Mouse (Mus musculus) embryonic stem cell, embryonic (primary cell): ENCODE measurements around the gene Bad.

ENCODE experiments used
- CTCF ChIA-PET, 4 experiments: fragments of 300-600 bp in 2 of 4; fragments of 350-600 bp in 2 of 4; sonication (Branson Sonifier 250); formaldehyde crosslinking; loops; one replicate each; lab custom pipeline; 2022; ENCODE audit warnings: inconsistent platforms in 2 of 4; lab: Charles Lee
- POLR2A ChIA-PET, 4 experiments: fragments of 300-600 bp in 2 of 4; fragments of 350-600 bp in 2 of 4; sonication (Branson Sonifier 250); formaldehyde crosslinking; loops; one replicate each; lab custom pipeline; 2022; ENCODE audit warnings: antibody characterized with exemption in 4 of 4, inconsistent platforms in 1 of 4; lab: Charles Lee

The Bad gene

DNA sequence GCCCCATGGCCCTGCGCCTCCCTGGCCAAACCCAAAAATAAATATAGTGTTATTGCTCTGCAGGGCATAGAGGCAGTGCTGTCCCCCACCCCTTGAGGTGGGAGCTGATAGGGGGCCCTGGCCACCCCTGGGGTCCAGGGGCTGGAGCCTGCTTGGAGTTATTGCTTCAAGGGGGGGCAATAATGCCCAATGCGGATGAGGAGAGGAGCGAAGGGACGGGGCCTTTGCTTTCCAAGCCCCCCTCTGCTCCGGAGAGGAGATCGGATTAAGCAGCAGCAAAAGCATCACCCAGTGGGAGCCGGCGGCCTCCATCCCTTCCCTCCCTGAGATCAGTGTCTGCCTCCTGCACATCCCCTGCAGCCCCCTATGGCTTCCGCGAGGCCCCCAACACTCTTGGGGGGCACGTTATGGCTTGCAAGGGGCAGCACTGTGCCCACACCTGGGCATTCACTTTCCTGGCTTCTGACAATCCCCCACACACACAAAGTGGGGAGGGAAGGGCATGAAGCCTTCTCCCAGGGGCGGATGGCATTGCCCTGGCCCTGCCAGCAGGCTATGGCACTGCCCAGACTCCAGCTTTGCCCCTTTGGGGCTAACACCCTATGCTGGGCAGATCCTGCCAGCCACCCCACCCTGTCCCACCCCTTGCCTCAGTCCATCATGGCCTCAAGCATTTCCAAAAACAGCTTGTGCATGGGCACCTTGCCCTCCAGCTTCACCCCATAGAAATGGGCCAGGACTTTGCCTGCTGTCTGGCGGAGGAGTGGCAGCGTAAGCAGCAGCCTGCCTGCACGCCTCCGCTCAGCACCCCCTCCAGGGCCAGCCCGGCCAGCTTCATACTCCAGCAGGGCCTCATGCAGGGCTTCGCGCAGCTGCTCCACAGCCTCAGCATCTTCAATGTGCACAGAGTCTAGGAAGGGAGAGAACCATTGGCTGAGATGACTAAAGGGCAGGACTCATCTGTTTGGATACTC is 30.3 kb upstream of the Bad start:
- ChIA-PET CTCF (interaction anchor here in 1 of 4 experiments (2.3 kb wide), 1 partner anchor 68 kb away, joined by 7 read pairs; no protein-coding TSS in a partner anchor), POLR2A (interaction anchor here in 3 of 4 experiments (0.6 to 6.8 kb wide), 11 partner anchors 10 to 514 kb away, joined by 3 to 58 read pairs (median 3); partner anchors contain the start of genes Esrra (in 2 of the 3), Nudt22 (in 1 of the 3) and Trpt1 (in 1 of the 3))

DNA sequence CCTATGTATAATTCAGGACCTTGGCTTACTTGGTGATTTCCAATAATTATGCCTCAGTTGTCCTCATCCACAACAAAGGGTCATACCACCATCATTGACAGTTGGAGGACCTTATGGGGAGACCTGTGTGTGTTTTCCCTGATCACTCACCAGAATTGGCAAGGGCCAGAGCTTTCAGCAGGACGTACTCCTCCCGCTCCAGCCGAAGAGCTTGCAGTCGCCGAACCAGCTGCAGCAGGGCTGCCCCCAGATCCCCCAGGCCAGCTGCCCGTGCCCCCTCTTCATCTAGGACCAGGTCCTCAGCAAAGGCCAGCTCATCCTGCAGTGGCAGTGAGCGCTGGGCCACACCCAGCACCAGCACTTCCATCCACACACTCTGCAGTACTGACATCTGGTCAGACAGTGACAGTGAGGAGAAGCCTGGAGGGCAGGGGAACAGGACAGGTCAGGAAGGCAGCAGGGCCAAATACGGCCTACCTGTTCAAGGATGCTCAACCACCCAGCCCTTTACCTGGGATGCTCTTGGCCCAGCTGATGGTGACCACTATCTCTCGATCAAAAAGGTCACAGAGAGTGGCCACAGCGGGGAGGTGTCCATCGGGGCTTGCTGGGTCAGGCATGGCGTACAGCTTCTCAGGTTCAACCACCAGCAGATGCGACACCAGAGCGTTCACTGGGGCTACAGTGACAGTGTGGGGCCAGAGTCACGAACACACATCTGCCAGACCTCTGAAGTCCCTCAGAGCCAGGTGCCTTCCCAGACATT is 29.3 kb upstream of the Bad start:
- POLR2A ChIA-PET, result interaction anchor here in 3 of 4 experiments (0.5 to 6.8 kb wide), 8 partner anchors 9 to 356 kb away, joined by 3 to 58 read pairs (median 4); partner anchors contain the start of genes Esrra (in 2 of the 3), Nudt22 (in 1 of the 3) and Trpt1 (in 1 of the 3)

GRCm38 (mm10) chr19:6913036-6913435 is 28.6 kb upstream of the Bad start:
- ChIA-PET POLR2A (interaction anchor here in 3 of 4 experiments (0.5 to 6.8 kb wide), 4 partner anchors 9 to 56 kb away, joined by 3 to 58 read pairs (median 4); partner anchors contain the start of genes Bad (in 1 of the 3), Esrra (in 1 of the 3) and Gpr137 (in 1 of the 3)), CTCF (interaction anchor here in 2 of 4 experiments (1.0 to 1.2 kb wide), 3 partner anchors 11 to 145 kb away, joined by 3 to 4 read pairs (median 3); partner anchors contain the start of gene Catsperz (in 1 of the 2))

More for the DNA sequence above, 29.3 kb upstream of the Bad start:
- CTCF ChIA-PET, result no interaction called here

- CTCF ChIA-PET, result interaction anchor here in 3 of 4 experiments (0.5 to 1.8 kb wide), 6 partner anchors 10 to 497 kb away, joined by 3 to 4 read pairs (median 3); partner anchors contain the start of gene Catsperz (in 2 of the 3)
- POLR2A ChIA-PET, result interaction anchor here in 2 of 4 experiments (0.6 to 6.8 kb wide), 4 partner anchors 8 to 59 kb away, joined by 3 to 58 read pairs (median 4); partner anchors contain the start of genes Bad (in 1 of the 2), Esrra (in 1 of the 2) and Gpr137 (in 1 of the 2)
Measured at GRCm38 (mm10) chr19:6913991-6914390, 27.7 kb upstream of the Bad start.

GRCm38 (mm10) chr19:6914540-6914939 is 27.1 kb upstream of the Bad start:
- ChIA-PET CTCF (interaction anchor here in 3 of 4 experiments (0.6 to 1.8 kb wide), 4 partner anchors 10 to 498 kb away, joined by 3 read pairs; partner anchors contain the start of gene Catsperz (in 1 of the 3)), POLR2A (interaction anchor here in 2 of 4 experiments (0.6 to 1.8 kb wide), 5 partner anchors 27 to 630 kb away, joined by 3 to 5 read pairs (median 3); partner anchors contain the start of genes Bad (in 1 of the 2) and Gpr137 (in 1 of the 2))

DNA sequence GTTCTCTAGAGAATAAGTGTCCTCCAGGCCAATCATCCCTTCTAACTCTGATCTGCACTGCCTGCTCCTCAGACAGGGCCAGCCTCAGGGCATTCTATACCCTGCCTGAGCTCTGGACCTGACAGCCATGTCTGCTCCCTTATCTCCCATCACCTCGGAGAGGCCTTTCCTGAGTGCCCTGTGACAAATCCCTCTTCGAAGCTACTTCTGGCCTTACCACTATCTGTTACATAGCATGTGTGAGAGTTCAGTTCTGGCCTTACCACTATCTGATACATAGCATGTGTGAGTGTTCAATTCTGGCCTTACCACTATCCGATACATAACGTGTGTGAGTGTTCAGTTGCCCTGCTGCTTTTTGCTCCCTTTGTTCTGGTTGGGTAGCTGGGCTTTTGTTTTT is 26.4 kb upstream of the Bad start:
- ChIA-PET POLR2A (interaction anchor here in 2 of 4 experiments (0.6 to 1.5 kb wide), 3 partner anchors 55 to 631 kb away, joined by 3 to 4 read pairs (median 3); no protein-coding TSS in a partner anchor), CTCF (interaction anchor here in 2 of 4 experiments (0.7 to 1.8 kb wide), 2 partner anchors 9 to 48 kb away, joined by 3 read pairs; partner anchors contain the start of gene Catsperz (in 1 of the 2))

- POLR2A ChIA-PET, result interaction anchor here in 1 of 4 experiments (0.6 kb wide), 1 partner anchor 18 kb away, joined by 3 read pairs; the partner anchor contains the start of gene Kcnk4
Measured at GRCm38 (mm10) chr19:6916496-6916895, 25.2 kb upstream of the Bad start.

GRCm38 (mm10) chr19:6918321-6918720 is 23.3 kb upstream of the Bad start:
- POLR2A ChIA-PET, result interaction anchor here in 2 of 4 experiments (0.5 to 7.1 kb wide), 2 partner anchors 8 to 29 kb away, joined by 4 to 43 read pairs; partner anchors contain the start of genes Prdx5 (in 1 of the 2) and Trmt112 (in 1 of the 2)

More at GRCm38 (mm10) chr19:6916496-6916895, 25.2 kb upstream of the Bad start:
- CTCF ChIA-PET, result no interaction called here

GRCm38 (mm10) chr19:6919431-6919830 is 22.2 kb upstream of the Bad start:
- POLR2A ChIA-PET, result interaction anchor here in 3 of 4 experiments (0.8 to 7.1 kb wide), 9 partner anchors 9 to 549 kb away, joined by 3 to 58 read pairs (median 5); partner anchors contain the start of genes Trmt112 (in 3 of the 3), Prdx5 (in 2 of the 3) and Fkbp2 (in 1 of the 3)
- CTCF ChIA-PET, result interaction anchor here in 2 of 4 experiments (0.5 to 0.6 kb wide), 2 partner anchors 18 to 19 kb away, joined by 3 to 4 read pairs; no protein-coding TSS in a partner anchor

More at GRCm38 (mm10) chr19:6918321-6918720, 23.3 kb upstream of the Bad start:
- CTCF ChIA-PET, result interaction anchor here in 1 of 4 experiments (1.2 kb wide), 1 partner anchor 18 kb away, joined by 3 read pairs; no protein-coding TSS in a partner anchor

GRCm38 (mm10) chr19:6919876-6920740 is 21.6 kb upstream of the Bad start:
- CTCF ChIA-PET, result interaction anchor here in 3 of 4 experiments (0.6 to 1.5 kb wide), 4 partner anchors 20 to 54 kb away, joined by 3 to 5 read pairs (median 4); no protein-coding TSS in a partner anchor

GRCm38 (mm10) chr19:6920741-6921636 is 20.7 kb upstream of the Bad start:
- ChIA-PET CTCF (interaction anchor here in 3 of 4 experiments (0.7 to 4.7 kb wide), 16 partner anchors 13 to 429 kb away, joined by 3 to 86 read pairs (median 6); partner anchors contain the start of genes Kcnk4 (in 2 of the 3) and Fkbp2 (in 1 of the 3)), POLR2A (interaction anchor here (0.5 to 7.1 kb wide), 47 partner anchors 10 to 557 kb away, joined by 3 to 58 read pairs (median 5); partner anchors contain the start of genes Bad (in 3 of the 4), Gpr137 (in 3 of the 4), Trmt112 (in 3 of the 4) and Fkbp2 (in 2 of the 4))

More at GRCm38 (mm10) chr19:6919876-6920740, 21.6 kb upstream of the Bad start:
- POLR2A ChIA-PET, result interaction anchor here in 3 of 4 experiments (0.7 to 7.1 kb wide), 15 partner anchors 9 to 192 kb away, joined by 3 to 58 read pairs (median 5); partner anchors contain the start of genes Trmt112 (in 3 of the 3), Bad (in 2 of the 3), Gpr137 (in 2 of the 3) and Prdx5 (in 2 of the 3)

GRCm38 (mm10) chr19:6921647-6922567 is 19.8 kb upstream of the Bad start, which contains the start of gene Esrra:
Esrra (minus strand) TSS chr19:6921813.
- POLR2A ChIA-PET, result interaction anchor here (0.5 to 7.1 kb wide), 52 partner anchors 9 to 1801 kb away, joined by 3 to 58 read pairs (median 5); partner anchors contain the start of genes Bad (in 3 of the 4), Gpr137 (in 3 of the 4), Trmt112 (in 3 of the 4) and Fkbp2 (in 2 of the 4)

More at GRCm38 (mm10) chr19:6921647-6922567, 19.8 kb upstream of the Bad start, which contains the start of gene Esrra:
- CTCF ChIA-PET, result interaction anchor here (0.6 to 4.7 kb wide), 24 partner anchors 12 to 524 kb away, joined by 3 to 86 read pairs (median 4); partner anchors contain the start of genes Kcnk4 (in 3 of the 4) and Fkbp2 (in 2 of the 4)
